Mouse (Mus musculus): ENCODE data around the gene Idi2. TPM values are rescaled to one million over a fixed set of nuclear protein-coding genes. Genes with fewer than 3 reads are reported as not detected.
"Not testable (repeated sequence)": the region's sequence is repeated elsewhere in the genome, so short reads cannot be mapped to it uniquely, and the experiment has no call there.

The Idi2 gene
- polyA plus RNA-seq, 1 experiment, result not detected

DNA sequence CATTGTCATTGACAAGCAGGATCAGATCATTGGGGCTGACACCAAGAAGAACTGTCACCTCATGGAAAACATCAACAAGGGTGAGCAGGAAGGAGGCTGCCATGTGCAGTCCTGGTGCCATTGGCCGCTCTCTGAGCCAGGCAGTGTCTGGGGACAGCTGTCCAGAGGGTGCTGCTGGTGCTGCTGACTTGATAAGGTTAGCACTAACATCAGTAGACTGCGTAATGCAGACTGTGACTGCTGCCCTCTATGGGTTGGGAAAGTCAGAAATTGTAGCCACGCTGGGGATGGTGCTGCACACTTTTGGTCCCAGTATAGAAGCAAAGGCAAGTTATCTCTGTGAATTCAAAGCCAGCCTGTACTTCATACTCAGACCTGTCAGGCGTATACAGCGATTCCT lies 4.2 kb downstream of the Idi2 start:
- not testable (repeated sequence) for H3K9ac ChIP-seq (ENCODE audit: low read depth, poor library complexity, severe bottlenecking); H3K4me3 ChIP-seq (ENCODE audit: low read depth, low read length); H3K27ac ChIP-seq (ENCODE audit: insufficient read depth, low read length); H3K4me1 ChIP-seq (ENCODE audit: control insufficient read depth, insufficient read depth, low read length); H3K27me3 ChIP-seq (ENCODE audit: control insufficient read depth, insufficient read depth, low read length, poor library complexity, severe bottlenecking); H3K9me3 ChIP-seq (replicated peaks; ENCODE audit: control insufficient read depth, insufficient read depth, low read length, poor library complexity, severe bottlenecking); H3K36me3 ChIP-seq (ENCODE audit: control insufficient read depth, insufficient read depth, low read length, poor library complexity, severe bottlenecking)

DNA sequence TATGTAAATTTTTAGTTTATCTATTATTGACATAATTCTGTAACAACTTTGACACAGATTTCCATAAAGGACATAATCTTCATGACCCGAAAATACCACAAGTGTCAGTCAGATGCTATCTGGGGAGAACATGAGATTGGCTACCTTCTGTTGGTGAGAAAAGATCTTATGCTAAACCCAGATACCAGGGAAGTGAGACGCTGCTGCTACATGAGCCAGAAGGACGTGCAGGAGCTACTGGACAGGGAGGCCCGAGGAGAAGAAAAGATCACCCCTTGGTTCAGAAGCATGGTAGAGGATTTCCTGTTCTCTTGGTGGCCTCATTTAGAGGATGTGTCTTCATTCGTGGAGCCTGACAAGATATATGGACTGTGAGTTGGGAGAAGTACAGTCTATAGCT lies 6.4 kb downstream of the Idi2 start:
- H3K27me3 ChIP-seq (ENCODE audit: control insufficient read depth, insufficient read depth, low read length, poor library complexity, severe bottlenecking); H3K27ac ChIP-seq (ENCODE audit: insufficient read depth, low read length); H3K9me3 ChIP-seq (replicated peaks; ENCODE audit: control insufficient read depth, insufficient read depth, low read length, poor library complexity, severe bottlenecking); H3K9ac ChIP-seq (ENCODE audit: low read depth, poor library complexity, severe bottlenecking); H3K36me3 ChIP-seq (ENCODE audit: control insufficient read depth, insufficient read depth, low read length, poor library complexity, severe bottlenecking); H3K4me1 ChIP-seq (ENCODE audit: control insufficient read depth, insufficient read depth, low read length); H3K4me3 ChIP-seq (ENCODE audit: low read depth, low read length): not testable (repeated sequence)

DNA sequence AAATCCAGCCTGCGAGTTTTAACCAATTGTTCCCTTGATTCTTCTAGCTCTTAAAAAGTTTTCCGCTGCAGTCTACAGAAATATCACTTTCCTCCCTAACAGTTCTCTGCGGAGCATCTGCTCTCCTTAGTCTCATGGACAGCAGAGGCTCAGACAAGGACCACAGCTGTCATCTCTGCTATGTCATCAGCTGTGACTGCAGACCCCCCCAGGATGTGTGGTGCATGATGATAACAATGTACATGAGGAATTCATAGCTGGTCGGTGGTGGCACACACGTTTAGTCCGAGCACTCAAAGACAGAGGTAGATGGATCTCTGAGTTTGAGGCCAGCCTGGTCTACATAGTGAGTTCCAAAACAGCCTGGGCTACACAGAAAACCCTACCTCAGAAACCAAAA lies 6.9 kb downstream of the Idi2 start:
- H3K4me1 ChIP-seq (ENCODE audit: control insufficient read depth, insufficient read depth, low read length); H3K27ac ChIP-seq (ENCODE audit: insufficient read depth, low read length); H3K27me3 ChIP-seq (ENCODE audit: control insufficient read depth, insufficient read depth, low read length, poor library complexity, severe bottlenecking); H3K9me3 ChIP-seq (replicated peaks; ENCODE audit: control insufficient read depth, insufficient read depth, low read length, poor library complexity, severe bottlenecking); H3K4me3 ChIP-seq (ENCODE audit: low read depth, low read length); H3K36me3 ChIP-seq (ENCODE audit: control insufficient read depth, insufficient read depth, low read length, poor library complexity, severe bottlenecking); H3K9ac ChIP-seq (ENCODE audit: low read depth, poor library complexity, severe bottlenecking): not testable (repeated sequence)

DNA sequence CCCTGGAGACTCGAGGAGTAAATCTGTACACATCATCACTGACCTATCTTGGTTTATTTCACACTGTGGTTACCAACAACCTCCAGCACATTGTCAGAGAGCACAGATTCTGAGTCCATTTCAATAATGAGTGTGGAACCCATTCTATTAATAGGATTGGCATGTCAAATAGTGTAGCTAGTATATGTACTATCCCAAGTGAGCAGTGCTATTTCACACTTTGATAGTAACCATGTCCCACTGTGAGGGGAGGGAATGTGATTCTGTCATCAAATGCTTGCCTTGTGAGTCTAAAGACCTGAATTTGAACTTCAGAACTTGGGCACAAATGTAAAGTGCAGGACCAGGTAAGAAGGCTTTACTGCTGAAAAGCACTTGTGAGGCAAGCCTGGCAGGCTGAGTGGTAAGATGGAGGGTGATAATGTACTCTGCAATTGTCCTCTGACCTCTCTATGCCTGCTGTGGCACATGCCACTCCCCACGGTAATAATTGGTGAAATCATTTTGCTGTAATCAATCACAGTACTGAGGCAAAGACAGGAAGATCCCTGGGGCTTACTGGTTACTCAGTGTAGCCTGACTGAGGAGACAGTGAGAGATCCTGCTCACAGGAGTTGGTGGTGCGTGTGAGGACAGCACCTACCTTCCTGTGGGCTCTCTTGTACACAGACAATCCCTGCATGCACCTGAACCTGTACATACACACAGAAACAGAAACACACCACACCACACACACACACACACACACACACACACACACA lies 8.6 kb downstream of the Idi2 start:
- not testable (repeated sequence) for H3K27ac ChIP-seq (ENCODE audit: insufficient read depth, low read length); H3K9ac ChIP-seq (ENCODE audit: low read depth, poor library complexity, severe bottlenecking); H3K27me3 ChIP-seq (ENCODE audit: control insufficient read depth, insufficient read depth, low read length, poor library complexity, severe bottlenecking); H3K4me1 ChIP-seq (ENCODE audit: control insufficient read depth, insufficient read depth, low read length); H3K36me3 ChIP-seq (ENCODE audit: control insufficient read depth, insufficient read depth, low read length, poor library complexity, severe bottlenecking); H3K4me3 ChIP-seq (ENCODE audit: low read depth, low read length)
- peaks cover 11% of the 10 kb centered on the region for H3K9me3 ChIP-seq (replicated peaks; ENCODE audit: control insufficient read depth, insufficient read depth, low read length, poor library complexity, severe bottlenecking)

DNA sequence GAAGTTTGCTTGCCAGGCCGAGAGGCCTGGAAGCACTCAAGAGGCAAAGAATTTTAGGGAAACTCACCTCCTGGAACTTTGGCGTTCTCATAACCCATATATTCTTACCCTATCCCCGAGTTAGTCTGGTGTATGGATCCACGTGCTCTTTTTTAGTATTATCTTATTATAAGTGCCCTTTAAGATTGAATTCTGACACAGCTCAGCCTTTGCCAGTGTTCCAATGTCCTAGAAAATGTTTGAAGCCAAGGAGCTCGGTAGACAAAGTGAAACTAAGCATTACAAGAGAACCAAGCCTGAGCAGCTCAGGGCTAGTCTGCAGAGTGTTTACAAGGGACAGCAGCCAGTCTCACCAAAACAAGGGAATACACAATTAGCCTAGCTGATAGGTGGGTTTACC lies 9.6 kb downstream of the Idi2 start:
- not testable (repeated sequence) for H3K9ac ChIP-seq (ENCODE audit: low read depth, poor library complexity, severe bottlenecking); H3K4me1 ChIP-seq (ENCODE audit: control insufficient read depth, insufficient read depth, low read length); H3K36me3 ChIP-seq (ENCODE audit: control insufficient read depth, insufficient read depth, low read length, poor library complexity, severe bottlenecking); H3K4me3 ChIP-seq (ENCODE audit: low read depth, low read length); H3K27me3 ChIP-seq (ENCODE audit: control insufficient read depth, insufficient read depth, low read length, poor library complexity, severe bottlenecking); H3K27ac ChIP-seq (ENCODE audit: insufficient read depth, low read length)
- H3K9me3 ChIP-seq (replicated peaks; ENCODE audit: control insufficient read depth, insufficient read depth, low read length, poor library complexity, severe bottlenecking), result peaks cover 11% of the 10 kb centered on the region

DNA sequence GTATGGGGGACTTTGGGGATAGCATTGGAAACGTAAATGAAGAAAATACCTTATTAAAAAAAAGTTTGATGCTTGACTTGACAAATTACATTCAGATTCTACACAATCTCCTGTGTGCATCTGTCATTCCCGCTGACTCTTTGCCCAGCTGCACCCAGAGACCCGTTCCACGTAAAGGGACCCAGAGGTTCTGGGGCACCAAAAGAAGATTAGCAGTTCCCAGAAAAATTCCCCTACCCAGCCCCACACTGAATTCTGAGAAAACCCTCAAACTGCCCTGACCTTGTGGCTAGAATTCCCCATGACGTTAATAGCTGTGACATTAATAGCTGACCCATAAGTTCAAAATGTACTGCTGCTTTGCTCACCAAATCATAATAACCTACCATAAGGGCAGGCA lies 12.6 kb downstream of the Idi2 start:
- Histone ChIP-seq H3K36me3 (ENCODE audit: control insufficient read depth, insufficient read depth, low read length, poor library complexity, severe bottlenecking) (peaks cover 24% of the 10 kb centered on the region), H3K9ac (ENCODE audit: low read depth, poor library complexity, severe bottlenecking) (no peak overlapping the region), H3K4me3 (ENCODE audit: low read depth, low read length) (no peak overlapping the region), H3K27me3 (ENCODE audit: control insufficient read depth, insufficient read depth, low read length, poor library complexity, severe bottlenecking) (no peaks in the 10 kb centered on the region), H3K27ac (ENCODE audit: insufficient read depth, low read length) (no peak overlapping the region), H3K4me1 (ENCODE audit: control insufficient read depth, insufficient read depth, low read length) (no peaks in the 10 kb centered on the region), H3K9me3 (replicated peaks; ENCODE audit: control insufficient read depth, insufficient read depth, low read length, poor library complexity, severe bottlenecking) (peaks cover 19% of the 10 kb centered on the region)
- TF ChIP-seq CTCF (IDR thresholded peaks at IDR 0.05; ENCODE audit: low read depth, low read length) (no peak), EP300 (IDR thresholded peaks at IDR 0.05; ENCODE audit: insufficient read depth, low read depth, low read length) (no peak), POLR2A (IDR thresholded peaks at IDR 0.05; ENCODE audit: insufficient read depth, low read length) (no peak)

DNA sequence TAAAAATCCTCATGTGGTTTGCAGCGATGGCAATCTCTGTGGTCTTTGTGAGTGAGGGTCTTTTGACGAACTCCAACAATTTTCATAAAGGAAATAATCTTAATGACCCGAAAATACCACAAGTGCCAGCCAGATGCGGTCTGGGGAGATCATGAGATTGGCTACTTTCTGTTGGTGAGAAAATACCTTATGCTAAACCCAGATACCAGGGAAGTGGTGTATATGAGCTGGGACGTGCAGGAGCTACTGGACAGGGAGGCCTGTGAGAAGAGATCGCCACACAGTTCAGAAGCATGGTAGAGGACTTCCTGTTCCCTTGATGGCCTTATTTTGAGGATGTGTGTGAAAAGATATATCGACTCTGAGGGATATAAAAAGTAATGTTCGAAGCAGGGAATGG lies 15.1 kb downstream of the Idi2 start:
- Histone ChIP-seq H3K27ac (ENCODE audit: insufficient read depth, low read length) (no peak overlapping the region), H3K9ac (ENCODE audit: low read depth, poor library complexity, severe bottlenecking) (no peak overlapping the region), H3K9me3 (replicated peaks; ENCODE audit: control insufficient read depth, insufficient read depth, low read length, poor library complexity, severe bottlenecking) (peaks cover 19% of the 10 kb centered on the region), H3K36me3 (ENCODE audit: control insufficient read depth, insufficient read depth, low read length, poor library complexity, severe bottlenecking) (peaks cover 41% of the 10 kb centered on the region), H3K4me3 (ENCODE audit: low read depth, low read length) (no peak overlapping the region), H3K27me3 (ENCODE audit: control insufficient read depth, insufficient read depth, low read length, poor library complexity, severe bottlenecking) (no peaks in the 10 kb centered on the region), H3K4me1 (ENCODE audit: control insufficient read depth, insufficient read depth, low read length) (no peaks in the 10 kb centered on the region)
- TF ChIP-seq POLR2A (IDR thresholded peaks at IDR 0.05; ENCODE audit: insufficient read depth, low read length) (no peak), CTCF (IDR thresholded peaks at IDR 0.05; ENCODE audit: low read depth, low read length) (no peak), EP300 (IDR thresholded peaks at IDR 0.05; ENCODE audit: insufficient read depth, low read depth, low read length) (no peak)
